Mouse (Mus musculus) left cerebral cortex, adult 2 months (tissue): ENCODE measurements at regions not wholly inside any gene's neighbourhood (a gene's known extent, or its start where the extent isn't known, plus 50 kb on each side); places are given as distances from the start of the nearest gene placed in this dataset.
"Not testable (repeated sequence)": the region's sequence is repeated elsewhere in the genome, so short reads cannot be mapped to it uniquely, and the experiment has no call there.

Experiments used
- DNase-seq, 2 experiments: peaks; one replicate each; pipeline ENCODE4 v3.0.0; 2021 to 2022; ENCODE audit warnings: low spot score in 2 of 2, mixed read lengths in 1 of 2; ENCODE audit errors: extremely low spot score in 1 of 2
- H3K27ac ChIP-seq: fragments of 200-600 bp; 2 replicates; pipeline ENCODE4 v1.8.1; 2022
- H3K4me3 ChIP-seq: fragments of 200-600 bp; 2 replicates; pipeline ENCODE4 v1.8.1; 2022
- CTCF ChIP-seq: fragments of 200-600 bp; IDR thresholded peaks from 2 replicates; pipeline ENCODE4 v1.8.1; 2022; ENCODE audit warnings: antibody characterized with exemption, mild to moderate bottlenecking, moderate library complexity
- intact Hi-C: fragments of 180-260 bp; cut with DNase I; formaldehyde crosslinking; loops from one replicate; pipeline ENCODE4 v1.15.1; 2025

DNA sequence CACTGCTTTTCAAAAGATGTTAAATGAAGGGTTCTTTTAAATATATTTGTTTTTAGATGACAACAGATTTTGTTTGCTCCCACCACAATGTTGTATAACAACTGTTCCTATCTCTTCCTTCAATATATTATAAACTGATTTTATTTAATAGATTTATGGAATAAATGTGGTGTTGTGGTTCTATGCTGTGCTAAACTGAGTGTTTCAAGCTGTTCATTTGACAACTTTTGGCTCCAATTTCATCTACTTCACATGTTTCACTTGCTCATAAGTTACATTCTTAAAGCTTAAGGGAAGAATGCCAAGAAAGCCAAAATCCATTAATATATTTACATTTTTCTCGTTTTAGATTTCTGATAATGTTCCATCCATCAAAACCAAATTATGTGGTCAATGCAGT lies 341.9 kb upstream of the Nova1 start:
- TF ChIP-seq CTCF = no peak
- H3K4me3 ChIP-seq = no peak overlapping the region
- no peak for DNase-seq
- intact Hi-C loops = loop anchor here (5.0 to 10.0 kb wide), 4 partner anchors 154 to 1693 kb away; no protein-coding TSS in a partner anchor
- H3K27ac ChIP-seq = no peak overlapping the region

- DNase-seq, H3K4me3 ChIP-seq, intact Hi-C loops, H3K27ac ChIP-seq: not testable (repeated sequence)
These were observed 337.2 kb upstream of the Nova1 start for GRCm38 (mm10) chr12:47155916-47156315.

DNA sequence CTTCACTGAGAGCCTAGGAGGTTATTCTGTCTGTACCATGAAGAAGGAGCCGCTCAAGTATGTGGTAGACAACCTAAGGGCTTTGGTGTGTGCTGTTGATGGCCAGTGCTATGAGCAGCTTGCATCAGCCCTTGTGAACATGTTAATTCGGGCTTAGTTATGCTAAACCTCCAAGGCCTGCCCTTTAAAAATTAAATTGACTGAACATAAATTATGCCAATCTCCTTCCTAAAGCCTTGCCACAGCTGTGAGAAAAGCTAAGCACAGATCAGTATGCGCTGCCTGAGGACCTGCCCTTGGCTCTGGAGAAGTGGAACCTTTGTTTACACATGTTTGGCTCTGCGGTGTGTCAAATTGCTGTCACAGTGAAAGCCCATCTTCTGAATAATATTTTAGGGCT lies 321.9 kb upstream of the Nova1 start:
- no peak for TF ChIP-seq CTCF
- H3K27ac ChIP-seq = no peak overlapping the region
- no peak overlapping the region for H3K4me3 ChIP-seq
- intact Hi-C loops = no loop called here
- DNase-seq = no peak

DNA sequence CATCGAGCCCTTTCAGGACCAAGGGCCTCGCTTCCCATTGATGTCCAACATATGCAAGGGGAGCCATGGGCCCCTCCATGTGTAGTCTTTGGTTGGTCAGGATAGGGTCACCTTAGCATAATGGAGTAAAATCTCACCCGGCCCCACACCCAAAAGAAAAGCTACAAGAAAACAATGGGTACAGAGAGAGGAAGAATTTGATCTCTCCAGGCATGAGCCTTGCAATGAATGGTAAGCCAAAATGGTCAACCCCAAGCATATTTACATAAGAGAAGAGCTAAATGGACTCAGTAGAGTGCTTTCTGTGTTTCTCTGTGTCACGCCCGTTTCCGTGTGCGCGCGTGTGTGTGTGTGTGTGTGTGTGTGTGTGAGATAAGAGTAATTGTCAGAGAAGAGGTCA lies 311.1 kb upstream of the Nova1 start:
- TF ChIP-seq CTCF = no peak
- H3K4me3 ChIP-seq = no peak overlapping the region
- intact Hi-C loops = no loop called here
- DNase-seq = no peak
- H3K27ac ChIP-seq = no peak overlapping the region

GRCm38 (mm10) chr12:47128596-47128995 lies 309.9 kb upstream of the Nova1 start:
- Histone ChIP-seq H3K27ac (no peak overlapping the region), H3K4me3 (no peak overlapping the region)
- no peak for DNase-seq
- no peak for TF ChIP-seq CTCF
- intact Hi-C loops = no loop called here

- Histone ChIP-seq H3K27ac (no peak overlapping the region), H3K4me3 (no peak overlapping the region)
- DNase-seq = no peak
- TF ChIP-seq CTCF = no peak
- intact Hi-C loops = no loop called here
These were observed 302.7 kb upstream of the Nova1 start for GRCm38 (mm10) chr12:47121426-47121825.

GRCm38 (mm10) chr12:47117504-47117903 lies 298.8 kb upstream of the Nova1 start:
- Histone ChIP-seq H3K4me3 (no peak overlapping the region), H3K27ac (no peak overlapping the region)
- no peak for DNase-seq
- intact Hi-C loops = no loop called here
- no peak for TF ChIP-seq CTCF

DNA sequence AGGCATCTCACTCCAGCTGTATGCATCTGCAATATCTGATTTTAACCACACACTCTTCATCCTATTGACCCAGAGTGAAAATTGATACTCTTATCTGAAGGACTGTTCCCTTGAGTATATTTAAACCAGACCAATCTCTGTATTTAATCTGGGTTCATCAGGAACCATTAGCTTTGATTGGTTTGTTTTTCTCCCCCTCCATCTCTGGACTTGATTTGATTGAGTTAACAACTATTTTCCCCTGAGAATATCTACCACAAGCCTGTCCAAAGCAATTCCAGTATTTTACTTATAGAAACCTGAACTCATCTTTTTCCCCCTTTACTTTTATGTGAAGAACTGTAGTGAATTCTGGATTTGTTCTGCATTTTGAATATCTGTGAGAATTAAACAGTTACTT lies 270.5 kb upstream of the Nova1 start:
- DNase-seq = no peak
- TF ChIP-seq CTCF = no peak
- no peak overlapping the region for H3K4me3 ChIP-seq
- no peak overlapping the region for H3K27ac ChIP-seq
- intact Hi-C loops = no loop called here

GRCm38 (mm10) chr12:47074961-47075360 lies 256.2 kb upstream of the Nova1 start:
- H3K27ac ChIP-seq = no peak overlapping the region
- no peak for DNase-seq
- intact Hi-C loops = no loop called here
- TF ChIP-seq CTCF = no peak
- H3K4me3 ChIP-seq = no peak overlapping the region

DNA sequence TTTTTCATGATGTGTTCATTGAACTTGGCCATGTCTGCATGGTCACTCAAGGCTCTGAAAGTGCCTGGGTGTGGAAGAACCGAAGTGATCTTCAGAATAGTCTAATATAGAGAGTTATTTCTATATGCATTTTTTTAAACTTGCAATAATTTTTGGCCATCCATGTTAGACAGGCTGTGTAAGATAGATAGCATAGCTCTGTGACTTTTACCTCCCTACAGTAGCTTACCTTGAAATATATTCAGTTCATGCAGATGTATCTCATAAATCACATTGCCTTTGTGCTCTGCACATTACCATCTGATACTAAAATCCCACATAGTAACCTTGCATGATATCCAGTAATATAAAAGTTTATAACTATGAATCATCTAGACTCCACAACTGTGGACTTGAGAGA lies 233.7 kb upstream of the Nova1 start:
- intact Hi-C loops = no loop called here
- no peak overlapping the region for H3K4me3 ChIP-seq
- H3K27ac ChIP-seq = no peak overlapping the region
- no peak for TF ChIP-seq CTCF
- DNase-seq = no peak

GRCm38 (mm10) chr12:47020810-47021348 lies 202.2 kb upstream of the Nova1 start:
- H3K27ac ChIP-seq = no peak overlapping the region
- no peak for DNase-seq
- no peak for TF ChIP-seq CTCF
- no peak overlapping the region for H3K4me3 ChIP-seq
- intact Hi-C loops = no loop called here

DNA sequence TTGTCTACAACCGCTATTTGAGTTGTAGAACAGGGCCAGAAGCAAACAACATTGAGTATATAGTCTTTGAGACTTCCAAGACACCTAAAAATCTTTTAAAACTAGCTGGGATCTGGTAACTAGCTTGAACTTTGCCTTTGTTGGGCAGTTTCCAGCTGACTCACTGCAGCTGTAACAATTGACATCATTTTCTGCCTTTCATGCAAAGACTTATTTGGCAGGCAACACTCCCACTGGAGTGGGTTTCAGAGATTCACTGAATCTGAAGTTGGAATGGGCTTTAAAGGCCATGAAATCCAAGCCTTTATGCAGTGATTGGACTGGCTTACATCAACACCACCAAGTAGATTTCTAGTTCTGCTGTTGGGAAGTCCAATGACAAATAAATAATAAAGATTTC lies 173.6 kb upstream of the Nova1 start:
- Histone ChIP-seq H3K27ac (no peak overlapping the region), H3K4me3 (no peak overlapping the region)
- DNase-seq = no peak
- no peak for TF ChIP-seq CTCF
- intact Hi-C loops = no loop called here

GRCm38 (mm10) chr12:46988972-46989371 lies 170.2 kb upstream of the Nova1 start:
- Histone ChIP-seq H3K27ac (no peak overlapping the region), H3K4me3 (no peak overlapping the region)
- intact Hi-C loops = no loop called here
- TF ChIP-seq CTCF = no peak
- DNase-seq = no peak
